Mouse (Mus musculus): Measurements from ENCODE around the gene Ralgps1. TPM values are rescaled to one million over a fixed set of nuclear protein-coding genes. Genes with fewer than 3 reads are reported as not detected.

Gene Ralgps1
- polyA plus RNA-seq, 1 experiment: 5.9 TPM

GRCm38 (mm10) chr2:33204980-33205379 is 166.3 kb downstream of the Ralgps1 start:
- DNase-seq: no peak
- H3K4me1 ChIP-seq (ENCODE audit: control insufficient read depth, insufficient read depth, low read length): peaks cover 18% of the 10 kb centered on the region
- H3K4me3 ChIP-seq (replicated peaks; ENCODE audit: extremely low read depth, low read depth, low read length): no peak overlapping the region
- TF ChIP-seq POLR2A (IDR thresholded peaks at IDR 0.05; ENCODE audit: borderline replicate concordance, extremely low read depth, low read depth, low read length): no peak
- no peak for TF ChIP-seq CTCF (IDR thresholded peaks at IDR 0.05; ENCODE audit: insufficient read depth, low read length)
- whole genome bisulfite sequencing: 17% methylated on average over 5 of the region's 5 CpGs

GRCm38 (mm10) chr2:33203284-33203683 is 168.0 kb downstream of the Ralgps1 start:
- no peak overlapping the region for H3K4me3 ChIP-seq (replicated peaks; ENCODE audit: extremely low read depth, low read depth, low read length)
- WGBS: 37% methylated on average over 6 of the region's 6 CpGs
- DNase-seq: no peak
- no peak for TF ChIP-seq CTCF (IDR thresholded peaks at IDR 0.05; ENCODE audit: insufficient read depth, low read length)
- TF ChIP-seq POLR2A (IDR thresholded peaks at IDR 0.05; ENCODE audit: borderline replicate concordance, extremely low read depth, low read depth, low read length): no peak
- peaks cover 18% of the 10 kb centered on the region for H3K4me1 ChIP-seq (ENCODE audit: control insufficient read depth, insufficient read depth, low read length)

- DNase-seq: no peak
- TF ChIP-seq CTCF (IDR thresholded peaks at IDR 0.05; ENCODE audit: insufficient read depth, low read length) (no peak), POLR2A (IDR thresholded peaks at IDR 0.05; ENCODE audit: borderline replicate concordance, extremely low read depth, low read depth, low read length) (no peak)
- WGBS: 72% methylated on average over 14 of the region's 14 CpGs
- Histone ChIP-seq H3K4me1 (ENCODE audit: control insufficient read depth, insufficient read depth, low read length) (peaks cover 18% of the 10 kb centered on the region), H3K4me3 (replicated peaks; ENCODE audit: extremely low read depth, low read depth, low read length) (no peak overlapping the region)
These were observed 170.8 kb downstream of the Ralgps1 start for GRCm38 (mm10) chr2:33200368-33201068.

- Histone ChIP-seq H3K4me1 (ENCODE audit: control insufficient read depth, insufficient read depth, low read length) (no peaks in the 10 kb centered on the region), H3K4me3 (replicated peaks; ENCODE audit: extremely low read depth, low read depth, low read length) (no peak overlapping the region)
- no peak for DNase-seq
- TF ChIP-seq CTCF (IDR thresholded peaks at IDR 0.05; ENCODE audit: insufficient read depth, low read length): no peak
- no peak for TF ChIP-seq POLR2A (IDR thresholded peaks at IDR 0.05; ENCODE audit: borderline replicate concordance, extremely low read depth, low read depth, low read length)
- 82% methylated on average over 3 of the region's 3 CpGs for WGBS
These were observed 181.3 kb downstream of the Ralgps1 start for GRCm38 (mm10) chr2:33189976-33190375.

- 89% methylated on average over 6 of the region's 6 CpGs for WGBS
- no peak for DNase-seq
- no peaks in the 10 kb centered on the region for H3K4me1 ChIP-seq (ENCODE audit: control insufficient read depth, insufficient read depth, low read length)
- no peak overlapping the region for H3K4me3 ChIP-seq (replicated peaks; ENCODE audit: extremely low read depth, low read depth, low read length)
- TF ChIP-seq POLR2A (IDR thresholded peaks at IDR 0.05; ENCODE audit: borderline replicate concordance, extremely low read depth, low read depth, low read length): no peak
- TF ChIP-seq CTCF (IDR thresholded peaks at IDR 0.05; ENCODE audit: insufficient read depth, low read length): no peak
These were observed 182.2 kb downstream of the Ralgps1 start for GRCm38 (mm10) chr2:33188925-33189670.

- no peaks in the 10 kb centered on the region for H3K4me1 ChIP-seq (ENCODE audit: control insufficient read depth, insufficient read depth, low read length)
- no peak overlapping the region for H3K4me3 ChIP-seq (replicated peaks; ENCODE audit: extremely low read depth, low read depth, low read length)
- no peak for TF ChIP-seq POLR2A (IDR thresholded peaks at IDR 0.05; ENCODE audit: borderline replicate concordance, extremely low read depth, low read depth, low read length)
- no peak for TF ChIP-seq CTCF (IDR thresholded peaks at IDR 0.05; ENCODE audit: insufficient read depth, low read length)
- 75% methylated on average over 2 of the region's 2 CpGs for WGBS
- no peak for DNase-seq
These were observed 183.4 kb downstream of the Ralgps1 start for GRCm38 (mm10) chr2:33187874-33188273.

GRCm38 (mm10) chr2:33186505-33186904 is 184.8 kb downstream of the Ralgps1 start:
- no peak for DNase-seq
- 85% methylated on average over 7 of the region's 7 CpGs for WGBS
- H3K4me3 ChIP-seq (replicated peaks; ENCODE audit: extremely low read depth, low read depth, low read length): no peak overlapping the region
- TF ChIP-seq CTCF (IDR thresholded peaks at IDR 0.05; ENCODE audit: insufficient read depth, low read length): no peak
- no peak for TF ChIP-seq POLR2A (IDR thresholded peaks at IDR 0.05; ENCODE audit: borderline replicate concordance, extremely low read depth, low read depth, low read length)
- no peaks in the 10 kb centered on the region for H3K4me1 ChIP-seq (ENCODE audit: control insufficient read depth, insufficient read depth, low read length)

GRCm38 (mm10) chr2:33185258-33185657 is 186.0 kb downstream of the Ralgps1 start:
- TF ChIP-seq POLR2A (IDR thresholded peaks at IDR 0.05; ENCODE audit: borderline replicate concordance, extremely low read depth, low read depth, low read length): no peak
- TF ChIP-seq CTCF (IDR thresholded peaks at IDR 0.05; ENCODE audit: insufficient read depth, low read length): peak; percentile 49; the same call in 1 of the 2 replicates
- no peak for DNase-seq
- WGBS: 70% methylated on average over 7 of the region's 7 CpGs

GRCm38 (mm10) chr2:33184641-33185040 is 186.6 kb downstream of the Ralgps1 start:
- Histone ChIP-seq H3K4me3 (replicated peaks; ENCODE audit: extremely low read depth, low read depth, low read length) (no peak overlapping the region), H3K4me1 (ENCODE audit: control insufficient read depth, insufficient read depth, low read length) (no peaks in the 10 kb centered on the region)
- no peak for DNase-seq
- WGBS: 64% methylated on average over 10 of the region's 10 CpGs
- TF ChIP-seq POLR2A (IDR thresholded peaks at IDR 0.05; ENCODE audit: borderline replicate concordance, extremely low read depth, low read depth, low read length) (no peak), CTCF (IDR thresholded peaks at IDR 0.05; ENCODE audit: insufficient read depth, low read length) (no peak)

More at GRCm38 (mm10) chr2:33185258-33185657, 186.0 kb downstream of the Ralgps1 start:
- H3K4me3 ChIP-seq (replicated peaks; ENCODE audit: extremely low read depth, low read depth, low read length): no peak overlapping the region
- H3K4me1 ChIP-seq (ENCODE audit: control insufficient read depth, insufficient read depth, low read length): no peaks in the 10 kb centered on the region

All from lung, adult 2 months (tissue).